Mouse (Mus musculus) E14TG2a.4 (cell line): ENCODE measurements around the gene Nt5dc2.

Experiments used
- CTCF ChIP-seq: conservative IDR thresholded peaks from 2 replicates; pipeline ENCODE4 v1.5.1; 2014; ENCODE audit warnings: low read length
- NANOG ChIP-seq: IDR thresholded peaks from 2 replicates; pipeline ENCODE4 v1.6.1; 2014; ENCODE audit warnings: borderline replicate concordance, low read length, mixed read lengths
- POU5F1 ChIP-seq: IDR thresholded peaks from 2 replicates; pipeline ENCODE4 v1.6.1; 2014; ENCODE audit warnings: low read length, borderline replicate concordance

DNA sequence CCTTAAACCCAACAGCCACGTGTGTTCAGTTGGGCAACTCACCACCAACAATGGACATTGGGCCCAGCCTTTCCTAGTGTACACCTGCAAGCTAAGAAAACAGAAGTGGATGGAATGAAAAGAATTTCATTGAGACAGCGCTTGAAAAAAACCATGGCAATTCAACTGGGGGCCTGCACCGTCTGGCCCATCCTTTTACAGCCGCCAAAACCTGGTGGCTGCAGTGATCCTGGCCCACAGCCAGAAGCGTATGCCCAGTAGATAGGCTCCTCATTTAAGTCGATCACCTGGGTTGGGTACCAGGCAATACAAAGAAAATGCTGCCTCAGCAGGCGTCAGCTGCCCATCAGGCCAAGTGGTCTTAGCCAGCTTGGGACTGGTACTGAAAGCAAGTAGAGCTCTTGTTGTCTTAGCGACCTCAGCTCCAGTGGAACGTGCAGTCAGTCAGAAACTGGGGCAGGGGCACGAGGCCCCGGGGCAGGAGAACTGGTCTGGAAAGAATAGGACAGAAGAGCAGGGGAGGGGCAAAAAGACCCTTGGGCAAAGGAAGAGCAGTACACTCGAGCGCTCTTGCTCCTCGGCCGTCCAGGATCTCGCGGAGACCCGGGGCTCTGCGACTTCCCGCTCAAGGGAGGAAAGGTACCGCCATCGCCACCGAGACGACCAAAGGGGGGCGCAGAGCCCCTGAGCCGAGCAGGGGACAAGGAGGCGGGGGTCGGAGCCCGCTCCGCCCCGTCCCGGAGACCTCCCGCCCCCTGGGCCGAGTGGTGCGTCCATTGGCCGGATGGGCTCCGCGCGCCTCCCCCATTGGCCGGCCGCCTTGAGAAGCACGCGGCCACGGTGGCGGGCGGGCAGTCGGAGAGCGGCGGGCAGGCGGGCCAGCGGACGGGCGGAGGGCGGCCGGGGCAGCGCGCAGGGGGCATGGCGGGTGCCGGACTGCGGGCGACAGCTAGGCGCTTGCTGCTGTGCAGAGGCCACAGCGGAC is at the start of gene Nt5dc2:
- TF ChIP-seq CTCF, result no peak
- TF ChIP-seq NANOG, result no peak
- no peak for TF ChIP-seq POU5F1
